Mouse (Mus musculus): Measurements from ENCODE around the gene Dytn. TPM values are rescaled to one million over a fixed set of nuclear protein-coding genes. Genes with fewer than 3 reads are reported as not detected.
"Not testable (repeated sequence)": the region's sequence is repeated elsewhere in the genome, so short reads cannot be mapped to it uniquely, and the experiment has no call there.

Gene Dytn
- not detected for total RNA-seq (2021)
- long read RNA-seq, experiment 1, result 0 reads
- long read RNA-seq, experiment 2, result 0 reads

GRCm38 (mm10) chr1:63686827-63687226, at the start of gene Dytn:
Gene Dytn, minus strand, starts transcription at chr1:63686927.
- intact Hi-C loops (cut with DNase I), result no loop called here
- no peak for DNase-seq

DNA sequence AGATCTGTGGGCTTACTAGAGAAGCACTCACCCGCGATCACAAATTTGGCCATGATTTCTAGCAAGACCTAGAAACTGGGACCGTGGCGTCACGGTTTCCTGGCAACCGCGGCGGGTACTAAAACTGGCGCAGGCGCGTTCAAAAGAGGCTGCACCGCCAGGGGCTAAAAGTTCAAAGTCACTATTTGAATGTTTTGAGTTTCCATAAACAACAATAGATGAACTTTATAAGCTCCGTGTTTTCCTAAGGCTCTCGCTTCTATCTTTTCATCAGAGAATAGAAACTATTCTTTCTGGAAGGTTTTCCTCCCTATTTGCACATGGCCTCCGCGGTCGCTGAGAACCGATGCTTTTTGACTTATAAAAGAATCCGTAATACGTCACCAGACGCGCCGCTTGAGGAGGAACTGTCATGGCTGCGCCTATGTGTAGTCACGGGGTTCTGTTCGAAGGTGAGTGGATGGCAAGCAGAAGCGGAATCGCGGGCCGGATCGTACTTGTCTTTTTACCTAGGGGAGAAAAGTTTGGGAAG, 43.6 kb upstream of the Dytn start, which contains the start of the genes Mdh1b and Fastkd2:
TSS of gene Mdh1b (minus strand) at position 79 of the 532 bp plus-strand sequence.
TSS of gene Fastkd2 (plus strand) at position 375 of the 532 bp plus-strand sequence.
- intact Hi-C loops (cut with DNase I), result no loop called here
- DNase-seq, result peak; percentile 73 to 75

- no peak for DNase-seq
- intact Hi-C loops (cut with DNase I), result no loop called here
These were observed 43.1 kb upstream of the Dytn start for GRCm38 (mm10) chr1:63729796-63730195.

DNA sequence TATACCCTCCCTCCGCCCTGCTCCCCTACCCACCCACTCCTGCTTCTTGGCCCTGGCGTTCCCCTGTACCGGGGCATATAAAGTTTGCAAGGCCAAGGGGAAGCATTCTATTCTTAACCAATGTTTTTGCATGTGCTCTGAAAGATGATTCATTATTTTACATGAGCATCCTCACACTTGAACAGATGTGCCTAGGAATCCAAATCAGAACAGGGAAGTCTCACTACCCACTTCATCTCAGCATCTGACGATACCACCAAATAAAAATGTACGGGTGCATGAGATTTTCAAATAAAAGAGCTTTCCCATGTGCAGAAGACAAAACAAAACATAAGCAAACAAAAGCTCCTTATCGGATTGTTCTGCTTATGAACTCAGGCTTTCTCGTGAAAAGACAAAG, 33.4 kb upstream of the Dytn start:
- DNase-seq, result no peak

DNA sequence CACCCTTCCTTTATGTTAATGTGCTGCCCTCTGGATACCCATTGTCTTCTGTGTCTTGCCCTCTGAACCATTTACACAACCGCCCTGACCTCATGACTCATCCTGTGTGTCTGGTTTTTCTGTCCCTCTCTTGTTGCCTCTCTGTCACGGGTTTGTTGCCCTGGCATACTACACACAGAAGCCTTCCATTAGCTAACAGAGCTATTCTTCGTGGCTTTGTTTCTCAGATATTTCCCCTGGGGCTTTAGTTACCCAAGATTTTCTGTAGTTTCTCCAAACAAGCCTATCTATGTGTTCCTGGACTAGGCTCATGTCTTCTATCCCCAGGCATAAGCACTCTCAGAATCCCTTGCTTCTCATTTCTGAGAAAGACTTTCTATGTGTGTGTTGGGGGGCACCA, 22.1 kb upstream of the Dytn start:
- no peak for DNase-seq
- intact Hi-C loops (cut with DNase I), result no loop called here

More for the DNA sequence above, 33.4 kb upstream of the Dytn start:
- intact Hi-C loops (cut with DNase I), result no loop called here

DNA sequence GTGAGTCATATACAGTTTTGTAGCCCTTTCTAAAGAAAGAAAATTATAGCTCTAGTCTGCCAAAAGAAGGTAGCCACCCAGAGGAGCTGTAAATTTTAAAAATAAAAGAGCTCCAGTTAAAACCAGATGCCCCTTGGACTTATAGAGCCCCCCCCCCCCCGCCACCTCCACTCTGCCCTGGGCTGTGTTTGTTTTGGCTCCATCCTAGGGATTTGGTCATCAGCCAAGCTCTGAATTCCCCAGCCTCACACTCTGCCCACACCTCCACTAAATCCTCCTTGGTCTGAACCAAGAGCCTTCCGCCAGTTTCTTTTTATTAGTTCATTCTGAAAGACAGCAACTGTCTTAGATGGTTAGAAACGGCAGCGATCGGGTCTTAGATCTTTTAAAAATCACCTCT, 19.0 kb upstream of the Dytn start:
- intact Hi-C loops (cut with DNase I), result no loop called here
- no peak for DNase-seq

DNA sequence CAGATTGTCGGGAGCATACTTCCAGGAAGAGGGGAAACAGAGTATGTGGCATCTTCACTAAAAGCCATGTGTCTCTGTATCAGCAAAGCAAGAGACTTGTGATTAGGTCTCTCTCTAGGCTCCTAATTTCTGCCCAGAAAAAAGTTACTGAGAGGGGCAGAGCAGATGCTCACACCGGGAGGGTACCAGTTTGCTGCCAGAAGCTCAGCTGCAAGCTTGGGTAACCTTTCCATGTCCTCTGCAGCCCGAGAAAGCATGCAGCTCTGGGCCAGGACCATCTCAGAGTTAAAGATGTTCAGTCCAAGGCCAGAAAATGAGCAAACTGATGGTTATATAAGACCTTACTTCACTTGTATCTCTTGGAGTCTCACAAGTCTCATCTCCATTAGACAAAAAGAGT, 10.1 kb upstream of the Dytn start:
- no peak for DNase-seq
- intact Hi-C loops (cut with DNase I), result no loop called here

DNA sequence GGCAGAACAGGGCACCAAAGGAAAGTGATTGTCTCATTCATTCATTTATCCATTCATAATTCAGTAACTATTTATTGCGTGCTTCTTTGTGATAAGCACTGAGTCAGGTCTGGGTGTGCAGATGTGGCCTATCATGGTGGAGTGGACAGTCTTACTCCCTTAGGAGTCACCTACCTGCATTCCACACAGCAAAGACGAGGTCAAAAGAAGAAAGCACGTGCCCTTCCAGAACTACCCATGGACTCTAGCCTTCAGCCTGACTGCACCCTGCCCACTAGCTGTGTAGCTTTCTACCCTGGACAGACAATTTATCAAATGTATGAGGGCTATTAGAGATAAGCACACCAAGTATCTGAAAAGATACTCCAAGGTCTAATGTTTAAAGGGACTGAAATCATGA, 10.8 kb downstream of the Dytn start:
- intact Hi-C loops (cut with DNase I), result no loop called here
- DNase-seq, result no peak

DNA sequence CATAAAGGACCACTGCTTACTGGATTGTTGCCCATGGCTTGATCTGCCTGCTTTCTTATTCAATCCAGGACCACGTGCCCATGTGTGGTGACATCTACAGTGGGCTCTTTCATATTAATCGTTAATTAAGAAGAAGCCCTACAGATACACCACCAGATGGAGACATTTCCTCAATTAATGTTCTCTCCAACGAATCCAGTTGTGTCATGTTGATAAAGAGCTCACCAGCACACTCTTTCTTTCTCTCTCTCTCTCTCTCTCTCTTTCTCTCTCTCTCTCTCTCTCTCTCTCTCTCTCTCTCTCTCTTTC, 17.9 kb downstream of the Dytn start:
- DNase-seq, result no peak
- intact Hi-C loops (cut with DNase I), result loop anchor here (2.0 to 10.0 kb wide), 3 partner anchors 286 to 1336 kb away; no protein-coding TSS in a partner anchor

- intact Hi-C loops (cut with DNase I), result loop anchor here (2.0 to 10.0 kb wide), 3 partner anchors 287 to 1337 kb away; no protein-coding TSS in a partner anchor
- no peak for DNase-seq
These were observed 18.5 kb downstream of the Dytn start for GRCm38 (mm10) chr1:63667949-63668851.

DNA sequence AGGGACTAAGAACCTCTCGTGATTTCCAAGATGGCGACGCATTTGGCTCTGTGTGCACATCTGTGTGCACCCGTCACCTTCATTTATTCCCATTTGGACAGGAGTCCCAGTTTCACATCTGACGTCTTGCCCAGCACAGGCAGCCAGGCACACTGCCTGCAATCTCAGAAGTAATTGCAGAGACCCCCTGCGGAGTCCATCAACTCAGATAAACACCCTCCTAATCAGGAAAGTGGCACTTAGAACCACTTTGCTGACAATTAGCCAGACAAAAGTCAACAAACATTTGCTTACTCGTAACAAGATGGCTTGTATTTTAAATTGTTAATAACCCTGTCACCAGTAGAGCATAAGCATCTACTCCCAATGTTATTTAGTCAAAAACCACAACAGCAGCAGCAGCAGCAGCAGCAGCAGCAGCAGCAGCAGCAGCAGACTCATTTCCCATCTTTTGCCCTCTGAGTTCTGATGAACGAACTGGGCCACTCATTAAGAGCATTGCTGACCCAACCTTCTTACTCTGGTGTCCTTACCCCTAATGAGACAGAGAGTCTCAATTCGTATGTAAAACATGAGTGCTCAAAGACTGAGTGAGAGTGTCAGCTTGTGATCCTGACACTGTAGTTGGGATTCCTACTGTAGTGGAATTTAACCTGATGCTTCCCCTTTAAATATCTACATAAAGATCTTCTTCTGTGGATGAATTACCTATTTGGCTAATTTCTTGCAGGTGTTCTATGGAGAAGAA, 19.4 kb downstream of the Dytn start:
- DNase-seq, result no peak
- intact Hi-C loops (cut with DNase I), result loop anchor here (10.0 kb wide), 2 partner anchors 287 to 1337 kb away; no protein-coding TSS in a partner anchor

- no peak for DNase-seq
- intact Hi-C loops (cut with DNase I), result loop anchor here (10.0 kb wide), 2 partner anchors 289 to 1339 kb away; no protein-coding TSS in a partner anchor
These were observed 20.6 kb downstream of the Dytn start for GRCm38 (mm10) chr1:63666089-63666488.

DNA sequence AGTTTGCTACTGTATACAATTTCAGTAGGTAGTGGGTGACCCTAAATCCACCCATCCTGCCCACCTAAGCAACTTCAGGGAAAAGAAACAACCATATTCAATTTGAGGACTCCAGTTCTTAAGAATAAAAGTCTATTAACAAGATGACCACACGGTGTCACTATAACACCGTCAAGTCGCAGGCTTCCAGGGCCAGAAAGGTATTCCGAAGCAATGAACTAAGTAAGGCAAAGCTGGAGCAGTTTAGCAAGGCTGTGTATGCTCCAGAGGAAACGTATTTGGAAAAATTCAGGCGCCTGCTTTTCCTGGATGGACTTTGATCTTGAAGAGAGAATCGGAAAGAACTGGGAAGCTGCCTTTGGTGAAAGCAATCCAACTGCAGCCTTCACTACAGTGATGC, 27.1 kb downstream of the Dytn start:
- intact Hi-C loops (cut with DNase I), result loop anchor here (2.0 to 10.0 kb wide), 2 partner anchors 255 to 789 kb away; no protein-coding TSS in a partner anchor
- no peak for DNase-seq

DNA sequence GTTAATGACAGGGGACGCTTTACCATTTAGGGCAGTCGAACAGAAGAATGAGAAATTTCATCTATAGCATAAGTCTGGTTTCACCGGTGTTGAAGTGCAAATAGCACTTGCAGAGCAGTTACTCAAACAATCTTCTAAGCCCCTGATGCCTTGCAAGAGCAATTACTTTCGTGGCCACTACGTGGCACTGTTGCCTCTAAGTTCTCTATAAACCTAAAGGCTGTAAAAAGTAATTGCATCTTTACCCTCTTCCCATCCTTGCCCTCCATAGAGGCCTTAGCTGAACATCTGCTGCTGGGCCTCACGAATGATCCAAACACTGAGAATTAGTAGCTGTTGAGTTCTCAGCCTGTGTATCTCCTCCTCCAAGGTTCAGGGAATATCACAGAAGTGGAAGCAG, 28.7 kb downstream of the Dytn start:
- intact Hi-C loops (cut with DNase I), result loop anchor here (2.0 to 10.0 kb wide), 2 partner anchors 253 to 791 kb away; no protein-coding TSS in a partner anchor
- no peak for DNase-seq

DNA sequence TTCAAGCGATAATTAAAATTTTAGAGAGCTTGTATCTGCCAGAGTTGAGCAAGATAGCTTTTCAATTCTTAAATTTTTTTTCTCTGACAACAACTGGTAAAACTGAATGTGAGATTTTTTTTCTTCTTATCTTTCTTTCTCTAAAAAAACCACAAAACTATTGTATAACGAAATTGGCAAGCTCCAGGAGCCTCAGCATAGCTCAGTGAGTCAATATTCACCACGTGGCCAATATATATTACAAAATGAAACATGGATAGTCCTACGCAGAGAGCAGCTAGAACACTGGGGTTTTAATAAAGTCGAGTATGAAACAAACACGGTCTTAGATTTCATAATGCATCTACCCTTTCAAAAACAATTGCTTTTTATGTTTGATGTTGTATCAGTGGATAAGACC, 46.8 kb downstream of the Dytn start:
- intact Hi-C loops (cut with DNase I), result no loop called here

DNA sequence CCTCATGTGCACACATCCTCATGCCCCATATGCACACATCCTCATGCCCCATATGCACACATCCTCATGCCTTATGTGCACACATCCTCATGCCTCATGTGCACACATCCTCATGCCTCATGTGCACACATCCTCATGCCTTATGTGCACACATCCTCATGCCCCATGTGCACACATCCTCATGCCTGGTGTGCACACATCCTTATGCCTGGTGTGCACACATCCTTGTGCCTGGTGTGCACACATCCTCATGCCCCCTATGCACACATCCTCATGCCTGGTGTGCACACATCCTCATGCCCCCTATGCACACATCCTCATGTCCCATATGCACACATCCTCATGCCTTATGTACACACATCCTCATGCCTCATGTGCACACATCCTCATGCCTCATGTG, 56.3 kb downstream of the Dytn start:
- DNase-seq; intact Hi-C loops (cut with DNase I): not testable (repeated sequence)

More for the DNA sequence above, 46.8 kb downstream of the Dytn start:
- DNase-seq, result no peak

DNA sequence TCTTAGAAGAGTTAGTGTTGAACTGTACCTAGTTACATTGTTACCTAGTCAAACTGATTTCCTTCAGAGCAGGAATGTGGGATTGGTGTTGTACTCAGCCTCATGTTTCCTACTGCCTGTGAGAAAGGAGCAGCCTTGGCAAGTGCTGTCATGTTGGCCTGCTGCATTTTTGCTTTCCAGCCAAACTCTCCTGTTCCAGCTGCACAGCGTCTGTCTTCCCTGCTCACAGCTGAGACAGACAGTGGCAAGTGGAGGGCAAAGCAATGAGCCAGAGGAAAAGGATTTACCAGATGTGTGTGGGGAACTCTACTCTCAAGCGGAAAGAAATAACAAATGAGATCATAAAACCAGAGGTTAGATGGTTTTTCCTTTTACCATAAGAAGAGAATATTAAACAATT, 58.5 kb downstream of the Dytn start:
- DNase-seq, result peak; percentile 33 to 52
- intact Hi-C loops (cut with DNase I), result no loop called here

DNA sequence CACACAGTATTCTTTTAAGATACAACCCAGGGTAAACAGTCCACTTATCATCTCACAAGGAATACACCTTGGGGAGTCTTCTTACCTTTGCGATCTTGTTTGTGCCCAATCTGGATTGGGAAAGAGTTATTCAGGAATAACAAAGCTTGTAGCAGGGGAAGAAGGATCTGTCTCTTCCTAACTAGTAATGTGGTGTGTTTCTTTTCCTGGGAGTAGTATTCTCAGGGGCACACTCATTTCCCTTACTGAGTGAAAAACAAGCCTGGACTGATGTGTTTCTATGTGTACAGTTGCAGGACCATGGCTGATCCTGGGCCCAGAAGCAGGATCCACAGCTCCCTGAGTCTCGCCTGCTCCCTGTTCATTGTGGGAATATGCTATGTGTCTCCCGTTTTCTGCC, 71.1 kb downstream of the Dytn start, which contains the start of gene Gm39653:
TSS of gene Gm39653 (plus strand) at position 301 of the 400 bp plus-strand sequence.
- intact Hi-C loops (cut with DNase I), result no loop called here
- DNase-seq, result no peak

GRCm38 (mm10) chr1:63614594-63614993, 72.1 kb downstream of the Dytn start:
- no peak for DNase-seq
- intact Hi-C loops (cut with DNase I), result no loop called here

DNA sequence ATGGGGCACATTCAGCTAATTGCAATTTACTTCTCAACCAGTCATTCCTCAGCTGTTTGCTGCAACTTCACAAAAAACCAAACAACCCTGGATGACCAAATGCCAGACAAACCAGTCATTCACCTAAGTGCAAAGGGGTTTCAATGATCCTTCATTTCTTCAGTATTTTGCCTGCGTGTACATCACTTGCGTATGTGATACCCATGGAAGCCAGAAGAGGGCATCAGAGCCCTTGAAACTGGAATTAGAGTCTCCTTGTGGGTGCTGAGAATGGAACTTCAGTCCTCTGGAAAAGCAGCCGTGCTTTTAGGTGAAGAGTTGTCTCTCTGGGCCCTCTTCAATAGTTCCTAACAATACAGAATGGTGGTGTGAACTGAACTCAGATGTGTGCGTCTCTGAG, 77.1 kb downstream of the Dytn start:
- DNase-seq, result no peak
- intact Hi-C loops (cut with DNase I), result no loop called here

Data from gastrocnemius, postnatal 36 days (tissue).